In genomic region chr2:134126988-134127387, GRCm38 (mm10) we compare ENCODE assay signal across 28 mouse cellular contexts.
"Had no signal": no experiment of that assay in that cellular context is flagged by ENCODE, and none has a peak within 500 bp of the region (broad histone marks: within the 10 kb centered on the region; RNA-seq: fewer than 3 reads in every experiment).

No protein-coding gene starts in this region.

- H3K4me2 ChIP-seq: limb, embryonic 12.5 days; limb, embryonic 13.5 days; limb, embryonic 15.5 days; liver, embryonic 11.5 days; liver, embryonic 12.5 days; liver, embryonic 13.5 days; liver, embryonic 15.5 days; lung, embryonic 14.5 days; lung, embryonic 15.5 days; neural tube, embryonic 12.5 days; neural tube, embryonic 13.5 days had no signal

- H3K9me3 ChIP-seq: limb, embryonic 10.5 days; limb, embryonic 12.5 days; limb, embryonic 13.5 days; limb, embryonic 15.5 days; liver, embryonic 12.5 days; liver, embryonic 13.5 days; liver, embryonic 15.5 days; lung, embryonic 15.5 days; megakaryocyte, embryonic 14.5 days; neural tube, embryonic 12.5 days; neural tube, embryonic 13.5 days had no signal

- H3K9ac ChIP-seq: limb, embryonic 12.5 days; limb, embryonic 13.5 days; limb, embryonic 15.5 days; liver, embryonic 12.5 days; liver, embryonic 13.5 days; liver, embryonic 14.5 days; liver, embryonic 15.5 days; liver, postnatal 0 days; lung, embryonic 14.5 days; lung, embryonic 15.5 days; neural tube, embryonic 12.5 days; neural tube, embryonic 13.5 days had no signal

- H3K27ac ChIP-seq: left cerebral cortex, adult 2 months; limb, embryonic 10.5 days; limb, embryonic 12.5 days; limb, embryonic 13.5 days; limb, embryonic 15.5 days; liver, embryonic 12.5 days; liver, embryonic 13.5 days; liver, embryonic 14.5 days; liver, embryonic 15.5 days; lung, embryonic 15.5 days; macrophage; neural tube, embryonic 12.5 days; neural tube, embryonic 13.5 days had no signal

- H3K4me1 ChIP-seq: limb, embryonic 10.5 days; limb, embryonic 12.5 days; limb, embryonic 13.5 days; limb, embryonic 15.5 days; liver, embryonic 12.5 days; liver, embryonic 13.5 days; liver, embryonic 15.5 days; lung, embryonic 15.5 days; megakaryocyte, embryonic 14.5 days; neural tube, embryonic 12.5 days; neural tube, embryonic 13.5 days had no signal

- H3K27me3 ChIP-seq: limb, embryonic 12.5 days; limb, embryonic 13.5 days; limb, embryonic 15.5 days; liver, embryonic 12.5 days; liver, embryonic 13.5 days; liver, embryonic 15.5 days; lung, embryonic 15.5 days; megakaryocyte, embryonic 14.5 days; neural tube, embryonic 12.5 days; neural tube, embryonic 13.5 days had no signal

- H3K4me3 ChIP-seq: left cerebral cortex, adult 2 months; limb, embryonic 10.5 days; limb, embryonic 12.5 days; limb, embryonic 13.5 days; limb, embryonic 15.5 days; liver, embryonic 12.5 days; liver, embryonic 13.5 days; liver, embryonic 15.5 days; lung, embryonic 15.5 days; megakaryocyte, embryonic 14.5 days; myocyte; neural tube, embryonic 12.5 days; neural tube, embryonic 13.5 days had no signal

- H3K36me3 ChIP-seq: limb, embryonic 10.5 days; limb, embryonic 12.5 days; limb, embryonic 13.5 days; limb, embryonic 15.5 days; liver, embryonic 12.5 days; liver, embryonic 13.5 days; liver, embryonic 15.5 days; lung, embryonic 15.5 days; neural tube, embryonic 12.5 days; neural tube, embryonic 13.5 days had no signal

- DNase-seq: left cerebral cortex, postnatal 4 days; liver; liver, embryonic 13.5 days; liver, postnatal 0 days; lung, adult 18-20 months; lung, adult 2 months; lung, embryonic 14.5 days; lung, postnatal 10 days; lung, postnatal 14 days; lung, postnatal 36 days; lung, postnatal 4 days had no signal

- ATAC-seq: liver, embryonic 12.5 days; liver, postnatal 0 days; lung, postnatal 0 days; midbrain, embryonic 16.5 days had no signal
